Mouse (Mus musculus): ENCODE measurements around the gene Pfdn4. TPM values are rescaled to one million over a fixed set of nuclear protein-coding genes. Genes with fewer than 3 reads are reported as not detected.
"Not testable (repeated sequence)": the region's sequence is repeated elsewhere in the genome, so short reads cannot be mapped to it uniquely, and the experiment has no call there.

Pfdn4 gene
- 91.9 and 96.9 TPM in 2 replicates for polyA plus RNA-seq (2016; fragmentation: Nextera tagmentation; extraction: Ambion mirVana)

- H3K4me1 ChIP-seq, result peaks cover 32% of the 10 kb centered on the region
- H3K27ac ChIP-seq (replicated peaks), result no peak within 1 kb of the TSS
- H3K27me3 ChIP-seq (replicated peaks; ENCODE audit: low read depth, poor library complexity, severe bottlenecking), result peaks cover 82% of the 10 kb centered on the region
- H3K9me3 ChIP-seq, result no peaks in the 10 kb centered on the region
- under 1% methylated on average over 46 of the region's 46 CpGs for WGBS
- DNase-seq (ENCODE audit: low spot score), result peak; percentile 64
- H3K4me3 ChIP-seq, result peak within 1 kb of the TSS; percentile 49
- no peaks in the 10 kb centered on the region for H3K36me3 ChIP-seq (replicated peaks)
These were observed at the start of gene Pfdn4 for GRCm38 (mm10) chr2:170496154-170496930. Gene Pfdn4 (plus strand): TSS chr2:170496428.

- H3K4me1 ChIP-seq, result no peaks in the 10 kb centered on the region; the same call in 1 of the 2 replicates
- H3K27ac ChIP-seq (replicated peaks), result no peak overlapping the region
- no peak for DNase-seq (ENCODE audit: low spot score)
- no peaks in the 10 kb centered on the region for H3K36me3 ChIP-seq (replicated peaks)
- no peaks in the 10 kb centered on the region for H3K9me3 ChIP-seq
- H3K4me3 ChIP-seq, result no peak overlapping the region
- peaks cover 4% of the 10 kb centered on the region; the same call in 1 of the 2 replicates for H3K27me3 ChIP-seq (replicated peaks; ENCODE audit: low read depth, poor library complexity, severe bottlenecking)
- WGBS, result 80% methylated on average over 5 of the region's 5 CpGs
These were observed 49.3 kb upstream of the Pfdn4 start for GRCm38 (mm10) chr2:170446843-170447383.

GRCm38 (mm10) chr2:170447651-170448050, 48.6 kb upstream of the Pfdn4 start:
- Histone ChIP-seq H3K9me3 (no peaks in the 10 kb centered on the region), H3K27ac (replicated peaks) (no peak overlapping the region), H3K27me3 (replicated peaks; ENCODE audit: low read depth, poor library complexity, severe bottlenecking) (peaks cover 6% of the 10 kb centered on the region; the same call in 1 of the 2 replicates), H3K36me3 (replicated peaks) (no peaks in the 10 kb centered on the region), H3K4me3 (no peak overlapping the region), H3K4me1 (no peaks in the 10 kb centered on the region; the same call in 1 of the 2 replicates)
- 75% methylated on average over 10 of the region's 10 CpGs for WGBS
- no peak for DNase-seq (ENCODE audit: low spot score)

- no peaks in the 10 kb centered on the region for H3K4me1 ChIP-seq
- H3K27ac ChIP-seq (replicated peaks), result no peak overlapping the region
- peaks cover 6% of the 10 kb centered on the region; the same call in 1 of the 2 replicates for H3K27me3 ChIP-seq (replicated peaks; ENCODE audit: low read depth, poor library complexity, severe bottlenecking)
- WGBS, result 14% methylated on average over 9 of the region's 9 CpGs
- peak; percentile 87 for DNase-seq (ENCODE audit: low spot score)
- no peaks in the 10 kb centered on the region for H3K9me3 ChIP-seq
- H3K36me3 ChIP-seq (replicated peaks), result no peaks in the 10 kb centered on the region
- H3K4me3 ChIP-seq, result no peak overlapping the region
These were observed 45.3 kb upstream of the Pfdn4 start for GRCm38 (mm10) chr2:170450933-170451332.

GRCm38 (mm10) chr2:170453809-170454208, 42.4 kb upstream of the Pfdn4 start:
- H3K4me1 ChIP-seq; H3K27me3 ChIP-seq (replicated peaks; ENCODE audit: low read depth, poor library complexity, severe bottlenecking); DNase-seq (ENCODE audit: low spot score); H3K27ac ChIP-seq (replicated peaks); H3K4me3 ChIP-seq; H3K36me3 ChIP-seq (replicated peaks); H3K9me3 ChIP-seq: not testable (repeated sequence)
- 34% methylated on average over 4 of the region's 4 CpGs for WGBS

- Histone ChIP-seq H3K36me3 (replicated peaks) (no peaks in the 10 kb centered on the region), H3K27me3 (replicated peaks; ENCODE audit: low read depth, poor library complexity, severe bottlenecking) (peaks cover 9% of the 10 kb centered on the region; the same call in 1 of the 2 replicates), H3K4me1 (peaks cover 29% of the 10 kb centered on the region), H3K9me3 (no peaks in the 10 kb centered on the region), H3K27ac (replicated peaks) (peak overlapping the region; percentile 30; the same call in 1 of the 2 replicates), H3K4me3 (no peak overlapping the region)
- WGBS, result 70% methylated on average over 10 of the region's 10 CpGs
- DNase-seq (ENCODE audit: low spot score), result no peak
These were observed 37.0 kb upstream of the Pfdn4 start for GRCm38 (mm10) chr2:170459183-170459582.

GRCm38 (mm10) chr2:170459805-170460204, 36.4 kb upstream of the Pfdn4 start:
- H3K4me1 ChIP-seq, result peaks cover 32% of the 10 kb centered on the region
- H3K27me3 ChIP-seq (replicated peaks; ENCODE audit: low read depth, poor library complexity, severe bottlenecking), result peaks cover 9% of the 10 kb centered on the region; the same call in 1 of the 2 replicates
- H3K36me3 ChIP-seq (replicated peaks), result no peaks in the 10 kb centered on the region
- no peak overlapping the region for H3K4me3 ChIP-seq
- H3K27ac ChIP-seq (replicated peaks), result 0 out of 2 replicates have a peak overlapping the region, but pooled peaks have one; percentile 30
- no peaks in the 10 kb centered on the region for H3K9me3 ChIP-seq
- WGBS, result 29% methylated on average over 9 of the region's 9 CpGs
- peak; percentile 70 for DNase-seq (ENCODE audit: low spot score)

GRCm38 (mm10) chr2:170461652-170462051, 34.6 kb upstream of the Pfdn4 start:
- 74% methylated on average over 7 of the region's 7 CpGs for WGBS
- peaks cover 32% of the 10 kb centered on the region for H3K4me1 ChIP-seq
- no peaks in the 10 kb centered on the region for H3K36me3 ChIP-seq (replicated peaks)

GRCm38 (mm10) chr2:170464817-170465216, 31.4 kb upstream of the Pfdn4 start:
- Histone ChIP-seq H3K27me3 (replicated peaks; ENCODE audit: low read depth, poor library complexity, severe bottlenecking) (peaks cover 10% of the 10 kb centered on the region; the same call in 1 of the 2 replicates), H3K27ac (replicated peaks) (no peak overlapping the region), H3K36me3 (replicated peaks) (no peaks in the 10 kb centered on the region), H3K4me3 (no peak overlapping the region), H3K4me1 (peaks cover 28% of the 10 kb centered on the region), H3K9me3 (no peaks in the 10 kb centered on the region)
- 52% methylated on average over 4 of the region's 4 CpGs for WGBS
- no peak for DNase-seq (ENCODE audit: low spot score)

More at GRCm38 (mm10) chr2:170461652-170462051, 34.6 kb upstream of the Pfdn4 start:
- DNase-seq (ENCODE audit: low spot score), result no peak
- 0 out of 2 replicates have a peak, but pooled peaks cover 9% of the 10 kb centered on the region for H3K27me3 ChIP-seq (replicated peaks; ENCODE audit: low read depth, poor library complexity, severe bottlenecking)
- H3K9me3 ChIP-seq, result no peaks in the 10 kb centered on the region
- no peak overlapping the region for H3K4me3 ChIP-seq
- no peak overlapping the region for H3K27ac ChIP-seq (replicated peaks)

GRCm38 (mm10) chr2:170468009-170468408, 28.2 kb upstream of the Pfdn4 start:
- Histone ChIP-seq H3K36me3 (replicated peaks) (no peaks in the 10 kb centered on the region), H3K27me3 (replicated peaks; ENCODE audit: low read depth, poor library complexity, severe bottlenecking) (peaks cover 24% of the 10 kb centered on the region), H3K4me1 (peaks cover 22% of the 10 kb centered on the region), H3K9me3 (no peaks in the 10 kb centered on the region), H3K27ac (replicated peaks) (no peak overlapping the region), H3K4me3 (no peak overlapping the region)
- DNase-seq (ENCODE audit: low spot score), result peak; percentile 33

GRCm38 (mm10) chr2:170469616-170470308, 26.5 kb upstream of the Pfdn4 start:
- Histone ChIP-seq H3K27ac (replicated peaks) (no peak overlapping the region), H3K4me1 (peaks cover 18% of the 10 kb centered on the region), H3K4me3 (0 out of 2 replicates have a peak overlapping the region, but pooled peaks have one; percentile 4), H3K9me3 (no peaks in the 10 kb centered on the region), H3K27me3 (replicated peaks; ENCODE audit: low read depth, poor library complexity, severe bottlenecking) (peaks cover 24% of the 10 kb centered on the region), H3K36me3 (replicated peaks) (no peaks in the 10 kb centered on the region)
- 11% methylated on average over 10 of the region's 10 CpGs for WGBS
- DNase-seq (ENCODE audit: low spot score), result peak; percentile 53

GRCm38 (mm10) chr2:170470591-170470990, 25.6 kb upstream of the Pfdn4 start:
- peaks cover 17% of the 10 kb centered on the region for H3K4me1 ChIP-seq
- no peak overlapping the region for H3K4me3 ChIP-seq
- H3K36me3 ChIP-seq (replicated peaks), result no peaks in the 10 kb centered on the region
- DNase-seq (ENCODE audit: low spot score), result no peak
- no peaks in the 10 kb centered on the region for H3K9me3 ChIP-seq
- peaks cover 24% of the 10 kb centered on the region for H3K27me3 ChIP-seq (replicated peaks; ENCODE audit: low read depth, poor library complexity, severe bottlenecking)
- 82% methylated on average over 5 of the region's 5 CpGs for WGBS
- no peak overlapping the region for H3K27ac ChIP-seq (replicated peaks)
